Mouse (Mus musculus): ENCODE data around the gene Aacs.

- TF ChIP-seq POU5F1 (IDR thresholded peaks at IDR 0.05; ENCODE audit: borderline replicate concordance, low read length): no peak
- TF ChIP-seq CTCF (conservative IDR thresholded peaks at IDR 0.05; ENCODE audit: low read length): no peak
- no peak for TF ChIP-seq NANOG (IDR thresholded peaks at IDR 0.05; ENCODE audit: borderline replicate concordance, low read length)
Observed at GRCm38 (mm10) chr5:125452573-125452972, 23.0 kb upstream of the Aacs start.
